Mouse (Mus musculus) intestine, embryonic 14.5 days (tissue): Measurements from ENCODE around the gene Ap1g2. TPM values are rescaled to one million over a fixed set of nuclear protein-coding genes. Genes with fewer than 3 reads are reported as not detected.

Experiments used
- ATAC-seq: fragments of 200-750 bp; cut with Nextera tagmentation; replicated peaks from 2 replicates; pipeline ENCODE4 v1.8.0; 2017; ENCODE audit warnings: low read depth, moderate number of reproducible peaks, moderate TSS enrichment, moderate library complexity; ENCODE audit not compliant: low FRiP score, low TSS enrichment
- DNase-seq: peaks from one replicate; pipeline ENCODE4 v3.0.0-alpha.2; 2018; ENCODE audit warnings: low spot score
- H3K27ac ChIP-seq: fragments of 300-500 bp; sonication (generic); 2 replicates; pipeline ENCODE4 v1.5.1; 2014; ENCODE audit warnings: low read depth, mild to moderate bottlenecking, control low read depth
- H3K27me3 ChIP-seq: fragments of 300-500 bp; sonication (generic); replicated peaks from 2 replicates; pipeline ENCODE4 v1.6.1; 2014; ENCODE audit warnings: low read length, control low read depth; ENCODE audit not compliant: control insufficient read depth, insufficient read depth
- H3K36me3 ChIP-seq: fragments of 300-500 bp; sonication (generic); 2 replicates; pipeline ENCODE4 v1.6.1; 2014; ENCODE audit warnings: low read length, control low read depth; ENCODE audit not compliant: control insufficient read depth, insufficient read depth
- H3K4me1 ChIP-seq: fragments of 300-500 bp; sonication (generic); replicated peaks from 2 replicates; pipeline ENCODE4 v1.6.1; 2014; ENCODE audit warnings: low read length, control low read depth, mixed read lengths; ENCODE audit not compliant: control insufficient read depth, insufficient read depth
- H3K4me2 ChIP-seq: fragments of 300-500 bp; sonication (generic); 2 replicates; pipeline ENCODE4 v1.6.1; 2014; ENCODE audit warnings: low read length
- H3K4me3 ChIP-seq: fragments of 300-500 bp; sonication (generic); 2 replicates; pipeline ENCODE4 v1.5.1; 2014; ENCODE audit warnings: low read depth, low read length, control low read depth, mixed read lengths
- H3K9ac ChIP-seq: fragments of 300-500 bp; sonication (generic); 2 replicates; pipeline ENCODE4 v1.6.1; 2014; ENCODE audit warnings: mild to moderate bottlenecking, low read length
- H3K9me3 ChIP-seq: fragments of 300-500 bp; sonication (generic); 2 replicates; pipeline ENCODE4 v1.6.1; 2016; ENCODE audit warnings: low read length, control low read depth; ENCODE audit not compliant: control insufficient read depth
- WGBS: fragments of 180-500 bp; shearing (Covaris S2); extraction: QIAGEN DNeasy Blood & Tissue Kit; methylation state at CpG from one replicate; pipeline ENCODE4 v1.1.7; 2014; 5-methylcytosine and 5-hydroxymethylcytosine counted together
- polyA plus RNA-seq: library from polyadenylated mRNA; unstranded; fragments of >200 nt; fragmentation: Nextera tagmentation; extraction: Ambion mirVana; gene quantifications from 2 replicates; pipeline ENCODE4 v1.2.1, GENCODE M21; 2014

Gene Ap1g2
- polyA plus RNA-seq, 1 experiment from 2014 or later = 49.8 TPM

DNA sequence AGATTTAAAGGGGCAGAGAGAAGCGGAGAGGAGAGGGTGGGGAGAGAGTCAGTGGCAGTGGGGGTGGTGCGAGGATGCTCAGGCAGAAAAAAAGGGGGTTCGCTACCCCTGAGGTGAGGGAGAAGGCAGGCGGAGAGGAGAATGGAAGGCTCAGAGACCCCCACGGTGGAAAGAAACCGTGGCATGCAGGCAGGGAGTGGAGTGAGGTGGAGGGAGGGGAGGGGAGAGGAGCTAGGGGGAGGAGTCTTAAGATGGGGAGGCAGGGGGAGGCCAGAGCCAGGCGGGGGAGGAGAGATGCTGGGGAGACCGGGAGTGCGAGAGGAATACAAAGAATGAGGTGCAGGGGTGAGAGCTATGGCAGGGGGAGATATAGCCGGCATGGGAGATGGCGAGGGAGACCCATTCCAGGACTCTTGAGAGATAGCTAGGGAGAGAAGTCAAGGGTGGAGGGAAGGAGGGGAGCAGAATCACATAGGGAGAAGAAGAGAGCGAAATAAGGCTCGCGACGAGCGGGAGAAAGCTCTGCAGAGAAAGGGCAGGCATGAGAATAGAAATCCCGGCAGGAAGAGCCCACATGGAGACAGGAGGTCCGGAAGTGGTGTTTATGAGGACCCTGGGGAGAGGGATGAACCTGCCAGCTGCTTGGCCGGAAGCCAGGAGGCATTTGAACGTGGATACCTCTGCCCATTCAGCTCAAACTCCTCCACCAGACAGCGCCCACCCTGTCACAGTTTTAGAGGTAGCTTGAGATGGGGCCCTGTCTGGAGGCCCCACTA is 10.2 kb upstream of the Ap1g2 start, which contains the start of gene Jph4:
Gene Jph4 (minus strand): TSS at position 511 of the 776 bp plus-strand sequence.
- Histone ChIP-seq H3K9me3 (no peaks in the 10 kb centered on the region), H3K27ac (no peak within 1 kb of the TSS; the same call in 1 of the 2 replicates), H3K36me3 (no peaks in the 10 kb centered on the region), H3K4me3 (peak within 1 kb of the TSS; percentile 64), H3K27me3 (peaks cover 38% of the 10 kb centered on the region), H3K4me1 (peaks cover 13% of the 10 kb centered on the region), H3K4me2 (peak within 1 kb of the TSS; percentile 99), H3K9ac (no peak within 1 kb of the TSS)
- WGBS = 5% methylated on average over 21 of the region's 21 CpGs
- DNase-seq (no peak), ATAC-seq (no peak)

DNA sequence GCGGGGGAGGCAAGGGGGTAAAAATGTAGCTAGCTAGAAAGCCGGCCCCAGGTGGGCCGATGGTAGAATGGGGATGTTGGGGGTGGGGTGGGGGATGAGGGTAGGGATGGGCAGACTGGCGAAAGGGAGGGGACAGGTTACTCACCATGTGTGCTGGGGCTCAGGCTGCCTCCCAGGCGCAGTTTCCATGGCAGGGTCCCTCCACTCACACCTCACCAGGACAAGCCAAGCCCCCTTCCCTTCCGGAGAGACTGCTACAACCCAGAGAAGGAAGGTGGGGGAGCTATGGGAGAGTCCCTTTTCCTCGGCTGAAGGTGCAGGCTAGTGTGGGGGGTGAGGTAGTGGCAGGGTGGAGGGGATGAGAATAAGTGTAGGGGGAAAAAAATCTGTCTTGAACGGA is 9.5 kb upstream of the Ap1g2 start:
- peak overlapping the region; percentile 64 for H3K4me3 ChIP-seq
- no peak overlapping the region for H3K27ac ChIP-seq
- H3K9ac ChIP-seq = no peak overlapping the region
- under 1% methylated on average over 8 of the region's 8 CpGs for WGBS
- no peak for ATAC-seq
- H3K27me3 ChIP-seq = peaks cover 40% of the 10 kb centered on the region
- H3K4me1 ChIP-seq = peaks cover 13% of the 10 kb centered on the region
- DNase-seq = no peak
- H3K9me3 ChIP-seq = no peaks in the 10 kb centered on the region
- H3K36me3 ChIP-seq = no peaks in the 10 kb centered on the region
- H3K4me2 ChIP-seq = peak overlapping the region; percentile 99

DNA sequence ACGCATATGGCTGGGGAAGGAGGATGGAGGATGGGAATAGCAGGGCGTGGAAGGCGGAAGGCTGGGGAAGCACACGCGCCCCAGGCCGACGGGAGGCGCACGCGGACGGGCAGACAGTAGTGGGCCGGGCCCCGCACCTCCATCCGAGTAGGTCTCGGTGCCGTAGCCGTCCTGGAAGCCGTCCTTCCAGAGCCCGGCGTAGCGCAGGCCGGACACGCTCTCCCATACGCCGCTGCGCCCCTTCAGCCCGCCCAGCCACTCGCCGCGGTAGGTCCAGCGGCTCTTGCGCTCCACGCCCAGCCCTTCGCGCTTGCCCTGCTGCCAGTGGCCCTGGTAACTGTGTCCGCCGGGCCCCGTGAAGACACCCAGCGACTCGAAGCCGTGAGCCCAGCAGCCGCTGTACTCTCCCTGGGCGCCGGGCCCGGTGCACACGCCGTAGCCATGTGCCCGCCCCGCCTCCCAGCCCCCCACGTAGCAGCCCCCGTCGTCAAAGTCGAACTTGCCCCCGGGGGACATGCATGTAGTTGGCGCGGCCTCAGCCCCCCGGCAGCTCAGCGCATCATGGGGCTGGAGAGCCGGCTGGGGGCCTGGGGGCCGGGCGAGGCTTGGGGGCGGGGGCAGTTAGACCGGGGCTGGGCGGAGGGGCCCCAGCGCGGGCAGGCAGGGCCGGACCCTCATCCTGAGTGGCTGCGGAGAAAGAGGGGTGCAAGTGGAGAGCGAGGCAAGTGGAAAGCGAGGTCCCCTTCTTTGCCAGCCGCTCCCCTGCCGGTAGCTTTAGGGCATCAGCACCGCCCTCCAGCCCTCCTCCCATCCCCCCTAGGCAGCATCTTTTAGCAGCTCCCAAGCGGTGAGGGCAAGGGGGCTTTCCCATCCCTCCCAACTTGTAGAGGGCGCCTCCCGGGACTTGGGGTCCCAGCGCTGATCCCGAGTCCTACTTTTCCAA is 8.6 kb upstream of the Ap1g2 start:
- Histone ChIP-seq H3K9ac (peak overlapping the region; percentile 51), H3K27ac (peak overlapping the region; percentile 7; the same call in 1 of the 2 replicates), H3K27me3 (peaks cover 43% of the 10 kb centered on the region), H3K4me1 (peaks cover 13% of the 10 kb centered on the region), H3K4me2 (peak overlapping the region; percentile 99), H3K4me3 (peak overlapping the region; percentile 64), H3K9me3 (no peaks in the 10 kb centered on the region), H3K36me3 (no peaks in the 10 kb centered on the region)
- ATAC-seq (peak; percentile 71), DNase-seq (peak; percentile 70)
- WGBS = under 1% methylated on average over 75 of the region's 78 CpGs

DNA sequence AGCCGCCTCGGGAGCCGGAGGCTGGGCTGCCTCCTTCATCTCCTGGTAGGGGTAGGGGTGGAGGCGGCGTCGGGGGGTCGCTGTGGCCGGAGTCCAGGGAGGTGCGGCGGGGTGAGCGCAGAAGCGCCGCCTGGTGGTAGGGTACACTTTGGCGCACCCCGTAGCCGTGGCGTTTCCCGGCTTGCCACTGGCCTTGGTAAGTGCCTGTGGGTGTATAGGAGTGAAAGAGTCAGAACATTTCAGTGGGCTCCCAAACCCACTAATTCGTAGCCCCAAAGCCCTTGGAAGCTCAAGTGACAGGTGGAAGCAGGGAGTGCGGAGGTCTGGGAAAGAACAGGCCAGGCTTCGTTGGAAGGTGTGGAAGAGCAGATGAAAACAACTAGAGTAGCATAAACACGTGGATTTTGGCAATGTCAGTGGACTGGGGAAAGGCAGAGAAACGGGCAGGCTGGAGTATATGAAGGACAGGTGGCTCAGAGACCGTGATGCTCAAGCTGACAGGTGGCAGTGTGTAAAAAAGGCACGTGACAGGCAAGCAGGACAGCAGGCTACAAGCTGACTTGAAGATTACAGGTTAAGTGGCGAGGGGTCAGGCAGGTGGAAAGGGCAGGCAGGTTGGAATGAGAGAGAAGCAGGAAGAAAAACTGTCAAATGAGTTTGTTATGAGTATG is 7.7 kb upstream of the Ap1g2 start:
- peaks cover 48% of the 10 kb centered on the region for H3K27me3 ChIP-seq
- H3K4me1 ChIP-seq = peaks cover 18% of the 10 kb centered on the region
- no peaks in the 10 kb centered on the region for H3K9me3 ChIP-seq
- no peaks in the 10 kb centered on the region for H3K36me3 ChIP-seq
- H3K27ac ChIP-seq = no peak overlapping the region
- DNase-seq = peak; percentile 64
- no peak overlapping the region for H3K9ac ChIP-seq
- peak overlapping the region; percentile 64 for H3K4me3 ChIP-seq
- H3K4me2 ChIP-seq = peak overlapping the region; percentile 99
- 12% methylated on average over 26 of the region's 26 CpGs for WGBS
- ATAC-seq = no peak

DNA sequence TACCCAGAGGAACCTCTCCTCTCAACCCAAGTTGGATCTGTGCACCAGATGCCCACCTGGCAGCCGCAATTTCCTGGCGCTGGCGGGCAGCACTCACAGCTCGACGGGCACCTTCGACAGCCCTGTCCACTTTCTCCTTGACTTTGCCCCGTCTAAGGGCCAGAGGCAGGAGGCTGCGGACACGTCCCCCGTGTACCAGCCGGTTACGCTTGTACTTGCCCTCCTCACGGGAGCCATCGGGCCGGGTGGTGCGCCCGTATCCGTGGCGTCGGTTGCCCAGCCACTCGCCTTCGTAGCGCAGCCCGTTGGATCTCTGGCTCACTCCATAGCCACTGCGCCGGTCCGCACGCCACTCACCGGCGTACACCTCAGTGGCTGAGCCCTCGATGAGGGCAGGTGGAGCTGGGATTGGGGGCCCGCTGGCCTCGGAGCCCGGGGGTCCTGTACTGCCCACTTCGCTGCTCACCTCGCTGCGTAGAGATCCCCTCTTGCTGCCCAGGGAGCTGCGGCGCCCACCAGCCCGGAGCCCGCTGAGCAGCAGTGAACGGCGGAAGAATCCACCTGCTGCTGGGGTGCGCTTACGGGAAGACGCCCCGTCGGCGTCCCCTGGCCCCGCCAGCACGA is 7.1 kb upstream of the Ap1g2 start:
- DNase-seq (no peak), ATAC-seq (no peak)
- no peaks in the 10 kb centered on the region for H3K36me3 ChIP-seq
- H3K27ac ChIP-seq = no peak overlapping the region
- no peaks in the 10 kb centered on the region for H3K9me3 ChIP-seq
- H3K4me2 ChIP-seq = no peak overlapping the region
- 66% methylated on average over 51 of the region's 51 CpGs for WGBS
- H3K27me3 ChIP-seq = peaks cover 50% of the 10 kb centered on the region
- H3K4me1 ChIP-seq = peaks cover 24% of the 10 kb centered on the region
- H3K4me3 ChIP-seq = no peak overlapping the region
- no peak overlapping the region for H3K9ac ChIP-seq

DNA sequence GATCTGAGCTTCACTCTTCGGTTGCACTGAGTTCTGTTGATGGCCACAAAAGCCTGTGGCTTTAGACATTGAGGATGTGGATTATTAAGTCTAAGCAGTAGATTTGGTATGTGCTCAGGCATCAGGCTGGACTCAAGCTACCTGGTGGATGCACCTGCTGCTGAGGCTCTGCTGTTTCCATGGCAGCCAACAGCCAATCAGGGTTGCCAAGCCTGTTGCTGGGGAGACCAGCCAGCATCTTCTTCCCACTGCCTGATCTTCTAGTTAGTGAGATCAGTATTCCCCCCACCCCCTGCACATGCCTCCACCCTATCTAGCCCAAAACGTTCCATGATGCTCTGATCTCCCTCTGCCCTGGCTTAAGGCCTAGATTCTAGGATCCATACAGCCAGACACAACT is 5.3 kb upstream of the Ap1g2 start:
- Histone ChIP-seq H3K9ac (no peak overlapping the region), H3K27ac (no peak overlapping the region), H3K4me3 (no peak overlapping the region), H3K36me3 (no peaks in the 10 kb centered on the region), H3K4me2 (no peak overlapping the region), H3K27me3 (peaks cover 47% of the 10 kb centered on the region), H3K9me3 (no peaks in the 10 kb centered on the region), H3K4me1 (peaks cover 33% of the 10 kb centered on the region)
- WGBS = 84% methylated on average over 2 of the region's 2 CpGs
- no peak for ATAC-seq
- no peak for DNase-seq

DNA sequence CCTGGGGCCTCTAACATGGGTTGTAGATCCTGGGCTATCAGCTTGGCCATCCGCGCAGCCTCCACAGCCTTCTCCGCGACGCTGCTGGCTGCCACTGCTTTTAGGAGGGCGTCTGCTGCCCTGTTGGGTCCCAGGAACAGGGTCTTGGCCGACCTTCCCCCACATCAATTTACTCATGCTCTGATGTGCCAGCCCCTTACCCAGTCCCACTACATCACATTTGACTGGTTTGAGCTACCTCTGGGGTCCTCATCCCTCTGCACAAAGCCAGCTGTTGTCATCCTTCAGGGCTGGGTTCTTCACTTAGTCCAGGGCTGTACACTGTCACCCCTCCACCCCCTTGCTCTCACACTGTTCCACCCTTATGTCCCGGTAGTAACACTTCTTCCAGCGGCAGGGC is 3.7 kb upstream of the Ap1g2 start:
- no peaks in the 10 kb centered on the region for H3K36me3 ChIP-seq
- WGBS = 33% methylated on average over 9 of the region's 9 CpGs
- ATAC-seq = no peak

More for the DNA sequence above, 3.7 kb upstream of the Ap1g2 start:
- Histone ChIP-seq H3K27ac (no peak overlapping the region), H3K4me2 (no peak overlapping the region), H3K4me1 (peaks cover 29% of the 10 kb centered on the region), H3K9ac (no peak overlapping the region), H3K9me3 (no peaks in the 10 kb centered on the region), H3K4me3 (no peak overlapping the region), H3K27me3 (peaks cover 36% of the 10 kb centered on the region)
- no peak for DNase-seq
